Mouse (Mus musculus): ENCODE measurements around the gene Zcchc7. TPM values are rescaled to one million over a fixed set of nuclear protein-coding genes. Genes with fewer than 3 reads are reported as not detected.
A peak's percentile ranks its signal among the peaks of the same experiment; 100 is the strongest.

Gene Zcchc7
- polyA plus RNA-seq, 1 experiment from 2014 or later: 58.9 TPM

- no peaks in the 10 kb centered on the region for H3K27me3 ChIP-seq (ENCODE audit: control insufficient read depth, insufficient read depth, low read length)
- H3K4me2 ChIP-seq (replicated peaks; ENCODE audit: low read depth, low read length): no peak overlapping the region
- H3K9ac ChIP-seq (replicated peaks; ENCODE audit: low read depth, low read length): no peak overlapping the region
- H3K27ac ChIP-seq (ENCODE audit: low read length): no peak overlapping the region
- H3K36me3 ChIP-seq (ENCODE audit: control insufficient read depth, insufficient read depth, low read length): no peaks in the 10 kb centered on the region
- WGBS: 51% methylated on average over 7 of the region's 7 CpGs
- H3K4me3 ChIP-seq (ENCODE audit: low read depth, low read length): no peak overlapping the region
- H3K4me1 ChIP-seq (ENCODE audit: control insufficient read depth, insufficient read depth, low read length): peaks cover 14% of the 10 kb centered on the region
- H3K9me3 ChIP-seq (ENCODE audit: control insufficient read depth, low read depth, low read length): no peaks in the 10 kb centered on the region
- ATAC-seq (ENCODE audit: insufficient number of reproducible peaks, insufficient read depth, low FRiP score, low read depth): no peak
Observed at GRCm38 (mm10) chr4:44979794-44980338, 224.2 kb downstream of the Zcchc7 start.

- Histone ChIP-seq H3K4me1 (ENCODE audit: control insufficient read depth, insufficient read depth, low read length) (peaks cover 14% of the 10 kb centered on the region), H3K4me2 (replicated peaks; ENCODE audit: low read depth, low read length) (peak within 1 kb of the TSS; percentile 91), H3K9ac (replicated peaks; ENCODE audit: low read depth, low read length) (peak within 1 kb of the TSS; percentile 84), H3K27me3 (ENCODE audit: control insufficient read depth, insufficient read depth, low read length) (no peaks in the 10 kb centered on the region), H3K36me3 (ENCODE audit: control insufficient read depth, insufficient read depth, low read length) (no peaks in the 10 kb centered on the region), H3K9me3 (ENCODE audit: control insufficient read depth, low read depth, low read length) (no peaks in the 10 kb centered on the region), H3K27ac (ENCODE audit: low read length) (peak within 1 kb of the TSS; percentile 67), H3K4me3 (ENCODE audit: low read depth, low read length) (peak within 1 kb of the TSS; percentile 73)
- 1% methylated on average over 40 of the region's 40 CpGs for WGBS
- peak; percentile 94 for ATAC-seq (ENCODE audit: insufficient number of reproducible peaks, insufficient read depth, low FRiP score, low read depth)
Observed at GRCm38 (mm10) chr4:44981280-44981973, 225.8 kb downstream of the Zcchc7 start, which contains the start of gene Grhpr. Gene Grhpr (plus strand): TSS chr4:44981395.

Small RNAs within 50 kb of the gene (microRNA-seq; reads per million reads assigned to microRNA genes)
- gene Gm22639: not detected

Other genes with a start within 250 kb of the Zcchc7 start
- not detected in 2 replicates for gene Pax5, start 45.4 kb upstream of the Zcchc7 start, polyA plus RNA-seq (2014; fragmentation: Nextera tagmentation; extraction: Ambion mirVana)
- 48.0 and 55.8 TPM in 2 replicates for gene Grhpr, start 225.5 kb downstream of the Zcchc7 start, polyA plus RNA-seq (2014; fragmentation: Nextera tagmentation; extraction: Ambion mirVana)